Mouse (Mus musculus) neutrophil, adult 83 days (primary cell): ENCODE data around the gene Gm11639. TPM values are rescaled to one million over a fixed set of nuclear protein-coding genes. Genes with fewer than 3 reads are reported as not detected.

Source experiments
- total RNA-seq, 2 experiments: library from RNA; stranded (reverse); gene quantifications; one replicate each; pipeline ENCODE4 v1.2.4; 2023

Gm11639 gene
- not detected for total RNA-seq

GRCm38 (mm10) chr11:104685548-104685947 is at the start of gene Gm11639:
Gene Gm11639, plus strand, starts transcription at chr11:104685707.

GRCm38 (mm10) chr11:105063292-105063691 is 377.8 kb downstream of the Gm11639 start, which contains the start of gene Efcab3:
Gene Efcab3, plus strand, starts transcription at chr11:105063592.

GRCm38 (mm10) chr11:105125735-105126519 is 440.4 kb downstream of the Gm11639 start, which contains the start of gene Mettl2:
Gene Mettl2, plus strand, starts transcription at chr11:105126425.

GRCm38 (mm10) chr11:105146593-105146992 is 461.1 kb downstream of the Gm11639 start, which contains the start of gene Gm10842:
Gene Gm10842, plus strand, starts transcription at chr11:105146893.

Other genes starting within 250 kb of the Gm11639 start
- gene Kansl1, start 216.8 kb upstream of the Gm11639 start, total RNA-seq = 10 to 100 TPM; 52.0 to 56.6 TPM
- 10 to 100 TPM; 37.5 to 39.8 TPM for gene Cdc27, start 135.1 kb upstream of the Gm11639 start, total RNA-seq
- gene Myl4, start 135.0 kb upstream of the Gm11639 start, total RNA-seq = 1 to 10 TPM; 2.1 to 2.7 TPM
- 10 to 100 TPM; 34.2 to 35.9 TPM for gene Itgb3, start 77.7 kb upstream of the Gm11639 start, total RNA-seq